Mouse (Mus musculus): Measurements from ENCODE around the gene C530025M09Rik.

GRCm38 (mm10) chr2:149831459-149832245 lies 639 bp upstream of the C530025M09Rik start:
- no peak for TF ChIP-seq POLR2A (IDR thresholded peaks at IDR 0.05; ENCODE audit: low read depth, low read length)
- no peak for TF ChIP-seq CTCF (IDR thresholded peaks at IDR 0.05; ENCODE audit: borderline replicate concordance, insufficient read depth, low read length)

All from embryonic fibroblast, embryonic 13.5 days (primary cell).